Mouse (Mus musculus): Measurements from ENCODE around the gene Pepd. TPM values are rescaled to one million over a fixed set of nuclear protein-coding genes. Genes with fewer than 3 reads are reported as not detected.
"Not testable (repeated sequence)": the region's sequence is repeated elsewhere in the genome, so short reads cannot be mapped to it uniquely, and the experiment has no call there.

The Pepd gene
- polyA plus RNA-seq, 1 experiment = 39.3 TPM

- Histone ChIP-seq H3K4me3 (ENCODE audit: insufficient read depth, low read length) (no peak overlapping the region), H3K27ac (ENCODE audit: insufficient read depth, low read length) (no peak overlapping the region), H3K4me1 (ENCODE audit: control insufficient read depth, insufficient read depth, low read length) (no peaks in the 10 kb centered on the region)
- TF ChIP-seq POLR2A (IDR thresholded peaks at IDR 0.05; ENCODE audit: extremely low read depth, insufficient read depth, low read length) = no peak
- TF ChIP-seq CTCF (IDR thresholded peaks at IDR 0.05; ENCODE audit: extremely low read depth, insufficient read depth, low read length) = no peak
These were observed 61.7 kb downstream of the Pepd start for GRCm38 (mm10) chr7:34973877-34974276.

- TF ChIP-seq POLR2A (IDR thresholded peaks at IDR 0.05; ENCODE audit: extremely low read depth, insufficient read depth, low read length) = no peak
- Histone ChIP-seq H3K27ac (ENCODE audit: insufficient read depth, low read length) (no peak overlapping the region), H3K4me3 (ENCODE audit: insufficient read depth, low read length) (no peak overlapping the region), H3K4me1 (ENCODE audit: control insufficient read depth, insufficient read depth, low read length) (no peaks in the 10 kb centered on the region)
These were observed 63.7 kb downstream of the Pepd start for GRCm38 (mm10) chr7:34975913-34976312.

GRCm38 (mm10) chr7:34977403-34977802, 65.2 kb downstream of the Pepd start:
- no peak for TF ChIP-seq CTCF (IDR thresholded peaks at IDR 0.05; ENCODE audit: extremely low read depth, insufficient read depth, low read length)
- TF ChIP-seq POLR2A (IDR thresholded peaks at IDR 0.05; ENCODE audit: extremely low read depth, insufficient read depth, low read length) = no peak
- H3K27ac ChIP-seq (ENCODE audit: insufficient read depth, low read length) = no peak overlapping the region
- H3K4me1 ChIP-seq (ENCODE audit: control insufficient read depth, insufficient read depth, low read length) = no peaks in the 10 kb centered on the region
- H3K4me3 ChIP-seq (ENCODE audit: insufficient read depth, low read length) = no peak overlapping the region

GRCm38 (mm10) chr7:34981803-34982202, 69.6 kb downstream of the Pepd start:
- Histone ChIP-seq H3K4me3 (ENCODE audit: insufficient read depth, low read length) (no peak overlapping the region), H3K27ac (ENCODE audit: insufficient read depth, low read length) (no peak overlapping the region), H3K4me1 (ENCODE audit: control insufficient read depth, insufficient read depth, low read length) (no peaks in the 10 kb centered on the region)
- TF ChIP-seq CTCF (IDR thresholded peaks at IDR 0.05; ENCODE audit: extremely low read depth, insufficient read depth, low read length) (no peak), POLR2A (IDR thresholded peaks at IDR 0.05; ENCODE audit: extremely low read depth, insufficient read depth, low read length) (no peak)

GRCm38 (mm10) chr7:34982372-34982771, 70.2 kb downstream of the Pepd start:
- not testable (repeated sequence) for H3K27ac ChIP-seq (ENCODE audit: insufficient read depth, low read length); H3K4me1 ChIP-seq (ENCODE audit: control insufficient read depth, insufficient read depth, low read length); H3K4me3 ChIP-seq (ENCODE audit: insufficient read depth, low read length)

GRCm38 (mm10) chr7:34983702-34984475, 71.7 kb downstream of the Pepd start:
- no peak overlapping the region for H3K4me3 ChIP-seq (ENCODE audit: insufficient read depth, low read length)
- no peak for TF ChIP-seq CTCF (IDR thresholded peaks at IDR 0.05; ENCODE audit: extremely low read depth, insufficient read depth, low read length)
- no peak for TF ChIP-seq POLR2A (IDR thresholded peaks at IDR 0.05; ENCODE audit: extremely low read depth, insufficient read depth, low read length)
- peaks cover 2% of the 10 kb centered on the region for H3K4me1 ChIP-seq (ENCODE audit: control insufficient read depth, insufficient read depth, low read length)
- H3K27ac ChIP-seq (ENCODE audit: insufficient read depth, low read length) = no peak overlapping the region

- no peak overlapping the region for H3K4me3 ChIP-seq (ENCODE audit: insufficient read depth, low read length)
- peaks cover 2% of the 10 kb centered on the region for H3K4me1 ChIP-seq (ENCODE audit: control insufficient read depth, insufficient read depth, low read length)
- no peak for TF ChIP-seq POLR2A (IDR thresholded peaks at IDR 0.05; ENCODE audit: extremely low read depth, insufficient read depth, low read length)
- no peak for TF ChIP-seq CTCF (IDR thresholded peaks at IDR 0.05; ENCODE audit: extremely low read depth, insufficient read depth, low read length)
- H3K27ac ChIP-seq (ENCODE audit: insufficient read depth, low read length) = no peak overlapping the region
These were observed 72.5 kb downstream of the Pepd start for GRCm38 (mm10) chr7:34984526-34985133.

GRCm38 (mm10) chr7:34985216-34985615, 73.0 kb downstream of the Pepd start:
- H3K27ac ChIP-seq (ENCODE audit: insufficient read depth, low read length) = no peak overlapping the region
- TF ChIP-seq POLR2A (IDR thresholded peaks at IDR 0.05; ENCODE audit: extremely low read depth, insufficient read depth, low read length) (no peak), CTCF (IDR thresholded peaks at IDR 0.05; ENCODE audit: extremely low read depth, insufficient read depth, low read length) (no peak)

GRCm38 (mm10) chr7:34985646-34986045, 73.5 kb downstream of the Pepd start:
- H3K27ac ChIP-seq (ENCODE audit: insufficient read depth, low read length) = no peak overlapping the region
- no peak for TF ChIP-seq CTCF (IDR thresholded peaks at IDR 0.05; ENCODE audit: extremely low read depth, insufficient read depth, low read length)
- no peak for TF ChIP-seq POLR2A (IDR thresholded peaks at IDR 0.05; ENCODE audit: extremely low read depth, insufficient read depth, low read length)
- H3K4me1 ChIP-seq (ENCODE audit: control insufficient read depth, insufficient read depth, low read length) = peaks cover 2% of the 10 kb centered on the region
- no peak overlapping the region for H3K4me3 ChIP-seq (ENCODE audit: insufficient read depth, low read length)

More at GRCm38 (mm10) chr7:34985216-34985615, 73.0 kb downstream of the Pepd start:
- Histone ChIP-seq H3K4me3 (ENCODE audit: insufficient read depth, low read length) (no peak overlapping the region), H3K4me1 (ENCODE audit: control insufficient read depth, insufficient read depth, low read length) (peaks cover 2% of the 10 kb centered on the region)

GRCm38 (mm10) chr7:34986575-34987150, 74.5 kb downstream of the Pepd start:
- no peak for TF ChIP-seq POLR2A (IDR thresholded peaks at IDR 0.05; ENCODE audit: extremely low read depth, insufficient read depth, low read length)
- no peak for TF ChIP-seq CTCF (IDR thresholded peaks at IDR 0.05; ENCODE audit: extremely low read depth, insufficient read depth, low read length)
- no peak overlapping the region for H3K4me3 ChIP-seq (ENCODE audit: insufficient read depth, low read length)
- H3K27ac ChIP-seq (ENCODE audit: insufficient read depth, low read length) = no peak overlapping the region
- H3K4me1 ChIP-seq (ENCODE audit: control insufficient read depth, insufficient read depth, low read length) = peaks cover 2% of the 10 kb centered on the region

All from cortical plate, adult 2 months (tissue).